Mouse (Mus musculus) kidney, adult 18-20 months (tissue): Measurements from ENCODE around the gene Psmc6.

Experiments used
- DNase-seq: peaks from one replicate; pipeline ENCODE4 v3.0.0; 2021

Psmc6 gene

GRCm38 (mm10) chr14:45364211-45365195, 34.9 kb downstream of the Psmc6 start:
- DNase-seq: peak; percentile 26

GRCm38 (mm10) chr14:45365196-45365587, 35.6 kb downstream of the Psmc6 start:
- no peak for DNase-seq

- peak; percentile 38 for DNase-seq
These were observed 49.2 kb downstream of the Psmc6 start for GRCm38 (mm10) chr14:45378771-45379170.

GRCm38 (mm10) chr14:45380756-45381155, 51.2 kb downstream of the Psmc6 start:
- DNase-seq: no peak

- no peak for DNase-seq
These were observed 53.3 kb downstream of the Psmc6 start for GRCm38 (mm10) chr14:45382912-45383311.

- DNase-seq: no peak
These were observed 56.0 kb downstream of the Psmc6 start for GRCm38 (mm10) chr14:45385596-45385995.

GRCm38 (mm10) chr14:45387480-45387879, 57.9 kb downstream of the Psmc6 start:
- peak; percentile 41 for DNase-seq

- DNase-seq: peak; percentile 95
These were observed 59.0 kb downstream of the Psmc6 start for GRCm38 (mm10) chr14:45388345-45389181.

GRCm38 (mm10) chr14:45389194-45389593, 59.6 kb downstream of the Psmc6 start:
- no peak for DNase-seq
